Mouse (Mus musculus): ENCODE measurements around the gene Angptl2. TPM values are rescaled to one million over a fixed set of nuclear protein-coding genes. Genes with fewer than 3 reads are reported as not detected.
"Not testable (repeated sequence)": the region's sequence is repeated elsewhere in the genome, so short reads cannot be mapped to it uniquely, and the experiment has no call there.

The Angptl2 gene
- total RNA-seq, 1 experiment: 5.1 TPM

DNA sequence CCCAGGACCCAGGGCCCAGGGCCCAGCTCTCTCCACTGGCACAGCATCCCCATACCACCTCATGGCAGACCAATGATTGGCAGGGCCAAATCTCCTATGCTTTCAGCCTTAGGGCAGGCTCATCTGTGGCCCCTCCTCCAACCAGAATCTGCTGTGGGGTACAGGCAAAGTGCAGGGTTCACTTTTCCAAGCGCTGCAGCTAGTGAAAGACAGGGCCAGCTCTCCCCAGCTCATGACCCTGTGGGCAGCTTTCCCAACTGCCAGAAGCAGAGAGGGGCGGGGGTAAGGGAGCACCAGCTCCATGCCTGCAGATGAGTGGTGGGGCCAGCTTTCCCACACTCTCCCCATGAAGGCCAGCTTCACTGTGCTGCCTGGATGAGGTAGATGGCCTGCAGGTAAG lies 5.0 kb upstream of the Angptl2 start:
- Histone ChIP-seq H3K4me3 (ENCODE audit: insufficient read depth in 1 of 2, low read depth in 1 of 2, low read length in 2 of 2, poor library complexity in 1 of 2, severe bottlenecking in 1 of 2) (no peak overlapping the region), H3K36me3 (ENCODE audit: control insufficient read depth, insufficient read depth, low read length, poor library complexity, severe bottlenecking) (no peaks in the 10 kb centered on the region), H3K9me3 (ENCODE audit: control insufficient read depth, insufficient read depth, low read depth, low read length) (no peaks in the 10 kb centered on the region), H3K4me1 (ENCODE audit: control insufficient read depth in 2 of 2, insufficient read depth in 2 of 2, low read length in 2 of 2, poor library complexity in 1 of 2) (peaks cover 4 to 9% of the 10 kb centered on the region in 2 experiments; a peak in 2 of 4 replicates), H3K9ac (ENCODE audit: insufficient read depth, low read depth, low read length, poor library complexity, severe bottlenecking) (no peak overlapping the region), H3K27ac (ENCODE audit: insufficient read depth, low read depth, low read length, poor library complexity, severe bottlenecking) (no peak overlapping the region)
- no peak for DNase-seq (ENCODE audit: low read depth, low spot score)
- TF ChIP-seq CHD2 (IDR thresholded peaks at IDR 0.05; ENCODE audit: low read depth, low read length) (no peak), ZC3H11A (IDR thresholded peaks at IDR 0.05; ENCODE audit: borderline replicate concordance, low read depth, low read length) (no peak), ZNF384 (IDR thresholded peaks at IDR 0.05; ENCODE audit: low read depth, low read length) (no peak), HCFC1 (IDR thresholded peaks at IDR 0.05; ENCODE audit: borderline replicate concordance, insufficient read depth, low read length) (no peak), MAFK (IDR thresholded peaks at IDR 0.05; ENCODE audit: insufficient read depth, low read depth, low read length) (no peak)
- in situ Hi-C loops (cut with MboI; ENCODE audit: low sequenced_read_pairs in 2 of 2, unreplicated experiment in 2 of 2): no loop called here

- DNase-seq (ENCODE audit: low read depth, low spot score); H3K9ac ChIP-seq (ENCODE audit: insufficient read depth, low read depth, low read length, poor library complexity, severe bottlenecking); H3K4me3 ChIP-seq (ENCODE audit: insufficient read depth in 1 of 2, low read depth in 1 of 2, low read length in 2 of 2, poor library complexity in 1 of 2, severe bottlenecking in 1 of 2); H3K27ac ChIP-seq (ENCODE audit: insufficient read depth, low read depth, low read length, poor library complexity, severe bottlenecking); H3K9me3 ChIP-seq (ENCODE audit: control insufficient read depth, insufficient read depth, low read depth, low read length); in situ Hi-C loops (cut with MboI; ENCODE audit: low sequenced_read_pairs in 2 of 2, unreplicated experiment in 2 of 2); H3K36me3 ChIP-seq (ENCODE audit: control insufficient read depth, insufficient read depth, low read length, poor library complexity, severe bottlenecking): not testable (repeated sequence)
- H3K4me1 ChIP-seq (ENCODE audit: control insufficient read depth in 2 of 2, insufficient read depth in 2 of 2, low read length in 2 of 2, poor library complexity in 1 of 2): peaks cover 4 to 12% of the 10 kb centered on the region in 2 experiments; a peak in 2 of 4 replicates
Observed at GRCm38 (mm10) chr2:33211263-33211662, 4.6 kb upstream of the Angptl2 start.

DNA sequence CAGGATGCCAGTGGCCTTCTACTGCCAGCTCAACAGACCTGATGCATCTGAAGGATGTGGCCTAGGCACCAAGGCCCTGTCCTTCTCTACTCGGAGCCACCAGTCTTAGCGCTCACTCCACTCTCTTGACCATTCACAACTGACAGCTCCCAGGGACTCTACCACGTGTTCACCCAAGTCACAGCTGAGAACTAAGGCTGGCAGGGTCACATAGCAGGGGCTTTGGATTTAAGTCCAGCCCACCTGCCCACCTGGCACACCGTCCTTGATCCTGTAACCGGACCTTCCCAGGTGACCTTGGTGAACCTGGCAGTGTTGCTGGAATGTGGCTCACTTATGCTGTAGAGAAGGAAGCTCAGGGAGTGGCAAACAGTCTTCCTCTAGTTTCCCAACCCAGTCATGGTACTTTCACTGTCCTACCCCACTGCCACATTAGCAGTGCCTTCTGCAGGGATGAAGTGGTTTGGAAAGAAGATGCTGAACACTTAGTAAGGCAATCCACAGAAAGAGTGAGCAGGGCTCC lies 631 bp upstream of the Angptl2 start:
- Histone ChIP-seq H3K36me3 (ENCODE audit: control insufficient read depth, insufficient read depth, low read length, poor library complexity, severe bottlenecking) (no peaks in the 10 kb centered on the region), H3K27ac (ENCODE audit: insufficient read depth, low read depth, low read length, poor library complexity, severe bottlenecking) (no peak overlapping the region), H3K9ac (ENCODE audit: insufficient read depth, low read depth, low read length, poor library complexity, severe bottlenecking) (no peak overlapping the region), H3K4me3 (ENCODE audit: insufficient read depth in 1 of 2, low read depth in 1 of 2, low read length in 2 of 2, poor library complexity in 1 of 2, severe bottlenecking in 1 of 2) (no peak overlapping the region; a peak in 1 of 4 replicates), H3K4me1 (ENCODE audit: control insufficient read depth in 2 of 2, insufficient read depth in 2 of 2, low read length in 2 of 2, poor library complexity in 1 of 2) (peaks cover 4 to 8% of the 10 kb centered on the region in 2 experiments; a peak in 2 of 4 replicates), H3K9me3 (ENCODE audit: control insufficient read depth, insufficient read depth, low read depth, low read length) (no peaks in the 10 kb centered on the region)
- no peak for DNase-seq (ENCODE audit: low read depth, low spot score)
- in situ Hi-C loops (cut with MboI; ENCODE audit: low sequenced_read_pairs in 2 of 2, unreplicated experiment in 2 of 2): no loop called here
- TF ChIP-seq CHD2 (IDR thresholded peaks at IDR 0.05; ENCODE audit: low read depth, low read length) (no peak), ZC3H11A (IDR thresholded peaks at IDR 0.05; ENCODE audit: borderline replicate concordance, low read depth, low read length) (no peak), MAFK (IDR thresholded peaks at IDR 0.05; ENCODE audit: insufficient read depth, low read depth, low read length) (no peak)

DNA sequence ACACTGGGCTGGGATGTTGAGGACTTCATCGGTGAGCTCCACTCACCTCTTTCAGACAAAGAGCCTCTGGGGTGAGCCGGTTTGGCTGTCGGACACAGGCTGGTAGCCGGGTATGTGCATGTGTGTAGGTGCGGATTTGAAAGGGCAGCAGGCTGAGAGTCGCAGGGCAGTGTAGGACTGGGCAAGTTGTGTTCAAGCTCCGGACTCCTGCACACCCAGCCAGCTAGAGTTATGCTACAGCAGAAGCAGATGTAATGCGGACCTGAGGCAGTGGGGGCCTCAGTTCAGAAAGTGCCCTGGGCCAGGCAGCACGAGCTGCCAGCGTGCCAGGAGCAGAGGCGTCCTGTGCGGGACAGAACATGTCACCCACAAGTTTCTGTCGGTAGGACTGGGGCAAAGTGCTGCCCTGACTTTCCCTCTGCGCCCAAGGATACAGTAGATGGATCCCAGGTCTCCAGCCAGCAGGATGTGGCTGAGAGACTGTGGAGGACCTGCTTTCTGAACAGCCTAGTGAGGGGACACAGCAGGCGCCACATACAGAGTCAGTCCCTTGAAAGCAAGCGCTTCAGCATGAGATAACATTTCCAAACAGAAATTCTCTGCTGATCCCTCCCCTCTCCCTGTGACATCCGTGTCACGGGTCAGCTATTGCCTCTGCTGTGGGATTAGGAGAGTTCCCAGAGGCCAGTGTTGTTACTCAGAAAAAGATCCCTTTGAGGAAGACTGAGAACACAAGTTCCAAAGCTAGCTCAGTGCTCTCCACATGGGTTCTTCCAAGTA lies 966 bp downstream of the Angptl2 start:
- H3K4me1 ChIP-seq (ENCODE audit: control insufficient read depth in 2 of 2, insufficient read depth in 2 of 2, low read length in 2 of 2, poor library complexity in 1 of 2): peaks cover 4 to 8% of the 10 kb centered on the region in 2 experiments; a peak in 2 of 4 replicates
- no peaks in the 10 kb centered on the region for H3K36me3 ChIP-seq (ENCODE audit: control insufficient read depth, insufficient read depth, low read length, poor library complexity, severe bottlenecking)
- DNase-seq (ENCODE audit: low read depth, low spot score): no peak
- no peaks in the 10 kb centered on the region for H3K9me3 ChIP-seq (ENCODE audit: control insufficient read depth, insufficient read depth, low read depth, low read length)
- in situ Hi-C loops (cut with MboI; ENCODE audit: low sequenced_read_pairs in 2 of 2, unreplicated experiment in 2 of 2): no loop called here
- no peak overlapping the region for H3K27ac ChIP-seq (ENCODE audit: insufficient read depth, low read depth, low read length, poor library complexity, severe bottlenecking)
- peak overlapping the region; percentile 42 for H3K9ac ChIP-seq (ENCODE audit: insufficient read depth, low read depth, low read length, poor library complexity, severe bottlenecking)
- no peak for TF ChIP-seq MAFK (IDR thresholded peaks at IDR 0.05; ENCODE audit: insufficient read depth, low read depth, low read length)
- TF ChIP-seq ZNF384 (IDR thresholded peaks at IDR 0.05; ENCODE audit: low read depth, low read length): no peak
- H3K4me3 ChIP-seq (ENCODE audit: insufficient read depth in 1 of 2, low read depth in 1 of 2, low read length in 2 of 2, poor library complexity in 1 of 2, severe bottlenecking in 1 of 2): peak overlapping the region; percentile 38 to 58

DNA sequence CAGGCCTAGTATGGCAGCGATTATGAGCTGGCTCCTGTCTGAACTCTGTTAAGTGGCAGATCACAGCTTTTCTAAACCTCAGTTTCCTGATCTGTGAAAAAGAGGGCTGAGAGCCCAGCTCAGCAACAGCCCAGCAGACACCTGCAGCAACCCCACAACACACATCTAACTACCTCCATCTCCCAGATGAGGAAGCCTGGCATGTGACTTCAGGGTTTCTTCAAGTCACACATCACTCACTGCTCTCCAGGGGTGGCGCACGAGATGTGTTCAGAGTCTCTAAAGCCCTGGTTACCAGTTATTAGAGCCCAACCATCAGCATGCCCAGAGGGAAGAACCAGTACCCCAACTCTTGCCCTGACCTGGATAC lies 1.5 kb downstream of the Angptl2 start:
- H3K9me3 ChIP-seq (ENCODE audit: control insufficient read depth, insufficient read depth, low read depth, low read length): no peaks in the 10 kb centered on the region
- TF ChIP-seq MAFK (IDR thresholded peaks at IDR 0.05; ENCODE audit: insufficient read depth, low read depth, low read length): no peak
- no peak for TF ChIP-seq ZNF384 (IDR thresholded peaks at IDR 0.05; ENCODE audit: low read depth, low read length)
- TF ChIP-seq ZC3H11A (IDR thresholded peaks at IDR 0.05; ENCODE audit: borderline replicate concordance, low read depth, low read length): no peak
- no peak for TF ChIP-seq HCFC1 (IDR thresholded peaks at IDR 0.05; ENCODE audit: borderline replicate concordance, insufficient read depth, low read length)
- no peak for TF ChIP-seq CHD2 (IDR thresholded peaks at IDR 0.05; ENCODE audit: low read depth, low read length)
- H3K4me3 ChIP-seq (ENCODE audit: insufficient read depth in 1 of 2, low read depth in 1 of 2, low read length in 2 of 2, poor library complexity in 1 of 2, severe bottlenecking in 1 of 2): no peak overlapping the region
- no peaks in the 10 kb centered on the region for H3K36me3 ChIP-seq (ENCODE audit: control insufficient read depth, insufficient read depth, low read length, poor library complexity, severe bottlenecking)
- in situ Hi-C loops (cut with MboI; ENCODE audit: low sequenced_read_pairs in 2 of 2, unreplicated experiment in 2 of 2): no loop called here
- no peak overlapping the region for H3K27ac ChIP-seq (ENCODE audit: insufficient read depth, low read depth, low read length, poor library complexity, severe bottlenecking)
- H3K9ac ChIP-seq (ENCODE audit: insufficient read depth, low read depth, low read length, poor library complexity, severe bottlenecking): no peak overlapping the region
- no peak for DNase-seq (ENCODE audit: low read depth, low spot score)
- H3K4me1 ChIP-seq (ENCODE audit: control insufficient read depth in 2 of 2, insufficient read depth in 2 of 2, low read length in 2 of 2, poor library complexity in 1 of 2): peaks cover 4 to 8% of the 10 kb centered on the region in 2 experiments; a peak in 2 of 4 replicates

All from ES-E14 (cell line).